Mouse (Mus musculus) embryonic facial prominence, embryonic 11.5 days (tissue): Measurements from ENCODE around the gene Ccdc51. TPM values are rescaled to one million over a fixed set of nuclear protein-coding genes. Genes with fewer than 3 reads are reported as not detected.

Source experiments
- ATAC-seq: fragments of 200-750 bp; cut with Nextera tagmentation; replicated peaks from 2 replicates; pipeline ENCODE4 v1.8.0; 2017; ENCODE audit warnings: low read depth; ENCODE audit not compliant: insufficient number of reproducible peaks, low FRiP score, low TSS enrichment
- DNase-seq: peaks from one replicate; pipeline ENCODE4 v3.0.0-alpha.2; 2015; ENCODE audit warnings: low spot score
- H3K27ac ChIP-seq: fragments of 300-500 bp; sonication (generic); replicated peaks from 2 replicates; pipeline ENCODE4 v1.5.1; 2014; ENCODE audit warnings: mild to moderate bottlenecking, low read depth, low read length, control low read depth
- H3K27me3 ChIP-seq: fragments of 300-500 bp; sonication (generic); 2 replicates; pipeline ENCODE4 v1.6.1; 2014; ENCODE audit warnings: mild to moderate bottlenecking, low read length, moderate library complexity, mixed read lengths; ENCODE audit not compliant: control insufficient read depth, insufficient read depth
- H3K36me3 ChIP-seq: fragments of 300-500 bp; sonication (generic); replicated peaks from 2 replicates; pipeline ENCODE4 v1.6.1; 2014; ENCODE audit warnings: low read depth, mild to moderate bottlenecking, low read length, moderate library complexity, mixed read lengths; ENCODE audit not compliant: control insufficient read depth, insufficient read depth
- H3K4me1 ChIP-seq: fragments of 300-500 bp; sonication (generic); 2 replicates; pipeline ENCODE4 v1.6.1; 2014; ENCODE audit warnings: low read length, mixed read lengths; ENCODE audit not compliant: control insufficient read depth, insufficient read depth
- H3K4me2 ChIP-seq: fragments of 300-500 bp; sonication (generic); 2 replicates; pipeline ENCODE4 v1.6.1; 2014; ENCODE audit warnings: low read depth, mild to moderate bottlenecking, control low read depth, low read length, moderate library complexity
- H3K4me3 ChIP-seq: fragments of 300-500 bp; sonication (generic); 2 replicates; pipeline ENCODE4 v1.5.1; 2014; ENCODE audit warnings: low read depth, low read length, control low read depth
- H3K9ac ChIP-seq: fragments of 300-500 bp; sonication (generic); replicated peaks from 2 replicates; pipeline ENCODE4 v1.6.1; 2014; ENCODE audit warnings: mild to moderate bottlenecking, control low read depth, low read length
- H3K9me3 ChIP-seq: fragments of 300-500 bp; sonication (generic); replicated peaks from 2 replicates; pipeline ENCODE4 v1.6.1; 2016; ENCODE audit warnings: mild to moderate bottlenecking, low read length, inconsistent platforms, mixed read lengths; ENCODE audit not compliant: control insufficient read depth
- WGBS: fragments of 180-500 bp; shearing (Covaris S2); extraction: QIAGEN DNeasy Blood & Tissue Kit; methylation state at CpG from one replicate; pipeline ENCODE4 v1.1.7; 2014; 5-methylcytosine and 5-hydroxymethylcytosine counted together
- polyA plus RNA-seq: library from polyadenylated mRNA; unstranded; fragments of >200 nt; fragmentation: Nextera tagmentation; extraction: Ambion mirVana; gene quantifications from 2 replicates; pipeline ENCODE4 v1.2.1, GENCODE M21; 2014

The Ccdc51 gene
- polyA plus RNA-seq, 1 experiment from 2014 or later = 15.3 TPM

GRCm38 (mm10) chr9:109119571-109119970, 37.3 kb downstream of the Ccdc51 start:
- no peak for DNase-seq
- H3K27ac ChIP-seq = no peak overlapping the region
- H3K9ac ChIP-seq = no peak overlapping the region
- peaks cover 17% of the 10 kb centered on the region for H3K36me3 ChIP-seq
- H3K9me3 ChIP-seq = no peaks in the 10 kb centered on the region
- H3K27me3 ChIP-seq = no peaks in the 10 kb centered on the region
- no peak for ATAC-seq
- H3K4me1 ChIP-seq = no peaks in the 10 kb centered on the region
- no peak overlapping the region for H3K4me3 ChIP-seq
- 92% methylated on average over 9 of the region's 9 CpGs for WGBS
- H3K4me2 ChIP-seq = no peak overlapping the region

DNA sequence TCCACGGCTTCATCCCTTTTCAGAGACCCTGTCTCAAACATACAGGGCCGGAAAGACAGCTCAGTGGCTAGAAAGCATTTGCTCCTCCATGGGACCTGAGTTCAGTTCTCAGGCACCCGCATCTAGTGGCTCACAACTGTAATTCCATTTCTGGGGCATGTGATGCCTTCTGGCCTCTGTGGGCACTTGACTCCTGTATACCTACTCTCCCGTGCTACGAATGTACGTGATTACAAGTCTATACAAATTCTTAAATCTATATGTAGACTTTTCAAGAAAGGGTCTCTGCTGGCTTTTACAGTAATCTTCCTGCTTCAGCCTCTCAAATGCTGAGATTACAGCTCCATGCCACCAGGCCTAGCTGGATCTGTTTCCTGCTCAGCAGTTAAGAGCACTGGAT, 38.7 kb downstream of the Ccdc51 start:
- Histone ChIP-seq H3K27me3 (no peaks in the 10 kb centered on the region), H3K4me1 (no peaks in the 10 kb centered on the region), H3K27ac (no peak overlapping the region), H3K9me3 (no peaks in the 10 kb centered on the region), H3K36me3 (peaks cover 12% of the 10 kb centered on the region), H3K4me3 (no peak overlapping the region), H3K4me2 (no peak overlapping the region), H3K9ac (no peak overlapping the region)
- WGBS = 88% methylated on average over 6 of the region's 6 CpGs
- no peak for DNase-seq
- ATAC-seq = no peak

DNA sequence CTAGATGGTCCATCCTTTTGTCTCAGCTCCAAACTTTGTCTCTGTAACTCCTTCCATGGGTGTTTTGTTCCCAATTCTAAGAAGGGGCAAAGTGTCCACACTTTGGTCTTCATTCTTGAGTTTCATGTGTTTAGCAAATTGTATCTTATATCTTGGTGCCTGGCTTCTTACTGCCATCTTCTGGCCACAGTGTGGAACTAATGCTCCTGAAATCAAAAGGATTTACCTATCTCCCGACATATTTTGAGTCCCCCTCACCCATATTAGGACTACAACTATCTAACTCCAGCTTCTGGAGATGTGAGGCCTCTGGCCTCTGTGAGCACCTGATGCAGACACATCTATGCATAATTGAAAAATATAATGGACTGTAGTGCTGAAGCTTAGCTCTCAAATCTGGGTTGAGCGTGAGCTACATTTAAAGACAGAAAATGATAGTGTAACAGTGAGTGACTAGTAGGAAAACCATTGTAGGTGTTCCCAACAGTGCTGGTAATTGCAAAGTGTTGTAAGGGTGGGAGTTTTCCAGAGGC, 40.3 kb downstream of the Ccdc51 start:
- Histone ChIP-seq H3K9me3 (no peaks in the 10 kb centered on the region), H3K36me3 (peaks cover 4% of the 10 kb centered on the region; the same call in 1 of the 2 replicates), H3K9ac (no peak overlapping the region), H3K27me3 (no peaks in the 10 kb centered on the region), H3K4me2 (no peak overlapping the region), H3K27ac (no peak overlapping the region), H3K4me1 (no peaks in the 10 kb centered on the region), H3K4me3 (no peak overlapping the region)
- WGBS = 45% methylated on average over 2 of the region's 2 CpGs
- peak; percentile 62 for DNase-seq
- ATAC-seq = no peak

DNA sequence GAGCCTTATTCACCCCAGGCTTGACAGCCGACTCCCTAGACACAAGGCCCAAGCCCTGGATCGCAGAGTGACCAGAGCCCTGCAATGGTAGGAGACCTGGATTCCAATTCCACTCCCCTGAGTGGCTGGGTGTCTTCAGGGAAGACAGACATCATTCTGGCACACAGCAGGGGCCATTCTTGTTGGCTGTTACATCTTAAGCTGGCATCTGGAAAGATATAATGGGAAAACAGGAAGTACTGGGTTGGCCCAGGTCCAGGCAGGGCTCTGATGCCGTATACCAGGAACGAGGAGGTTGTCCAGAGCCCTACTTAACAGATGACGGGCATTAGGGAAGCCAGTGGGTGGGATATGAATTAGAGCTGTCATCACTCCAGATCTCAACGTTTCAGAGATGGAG, 41.0 kb downstream of the Ccdc51 start:
- H3K36me3 ChIP-seq = no peaks in the 10 kb centered on the region
- 60% methylated on average over 6 of the region's 6 CpGs for WGBS
- no peak overlapping the region for H3K9ac ChIP-seq
- no peaks in the 10 kb centered on the region for H3K27me3 ChIP-seq
- ATAC-seq = 0 out of 2 replicates have a peak, but pooled peaks have one; percentile 10
- DNase-seq = no peak
- no peaks in the 10 kb centered on the region for H3K4me1 ChIP-seq
- no peak overlapping the region for H3K4me3 ChIP-seq
- H3K9me3 ChIP-seq = no peaks in the 10 kb centered on the region
- no peak overlapping the region for H3K4me2 ChIP-seq
- H3K27ac ChIP-seq = no peak overlapping the region

DNA sequence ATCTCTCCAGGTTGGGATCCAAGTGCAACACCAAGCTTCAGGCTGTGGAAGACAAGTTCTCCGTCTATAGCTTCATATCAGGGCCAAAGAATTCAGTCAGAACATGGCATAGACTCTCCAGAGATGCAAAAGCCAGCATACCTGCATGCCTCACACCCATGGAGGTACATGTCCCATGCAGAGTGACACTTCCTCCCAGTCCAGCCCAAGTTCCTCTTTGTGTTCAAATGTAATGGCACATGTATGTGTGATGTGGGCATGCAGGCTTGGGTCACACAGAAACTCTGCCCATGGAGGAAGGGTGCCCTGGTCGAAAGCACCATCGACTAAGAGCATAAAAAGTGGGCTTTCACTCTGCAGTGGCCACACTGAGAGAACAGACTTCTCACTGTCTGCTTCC, 41.9 kb downstream of the Ccdc51 start:
- WGBS = 87% methylated on average over 3 of the region's 3 CpGs
- no peak for ATAC-seq
- Histone ChIP-seq H3K4me3 (no peak overlapping the region), H3K4me1 (no peaks in the 10 kb centered on the region), H3K27ac (no peak overlapping the region), H3K9ac (no peak overlapping the region), H3K9me3 (no peaks in the 10 kb centered on the region), H3K36me3 (no peaks in the 10 kb centered on the region), H3K27me3 (no peaks in the 10 kb centered on the region), H3K4me2 (no peak overlapping the region)
- no peak for DNase-seq

GRCm38 (mm10) chr9:109125043-109125442, 42.8 kb downstream of the Ccdc51 start:
- H3K27ac ChIP-seq = no peak overlapping the region
- no peak overlapping the region for H3K4me2 ChIP-seq
- ATAC-seq = no peak
- no peaks in the 10 kb centered on the region for H3K36me3 ChIP-seq
- 68% methylated on average over 2 of the region's 2 CpGs for WGBS
- no peak for DNase-seq
- no peaks in the 10 kb centered on the region for H3K27me3 ChIP-seq
- no peaks in the 10 kb centered on the region for H3K4me1 ChIP-seq
- H3K4me3 ChIP-seq = no peak overlapping the region
- H3K9ac ChIP-seq = no peak overlapping the region
- H3K9me3 ChIP-seq = no peaks in the 10 kb centered on the region

GRCm38 (mm10) chr9:109125481-109125880, 43.2 kb downstream of the Ccdc51 start:
- 71% methylated on average over 3 of the region's 3 CpGs for WGBS
- H3K36me3 ChIP-seq = no peaks in the 10 kb centered on the region
- no peak overlapping the region for H3K27ac ChIP-seq
- DNase-seq = no peak
- no peak overlapping the region for H3K4me3 ChIP-seq
- no peaks in the 10 kb centered on the region for H3K4me1 ChIP-seq
- H3K27me3 ChIP-seq = no peaks in the 10 kb centered on the region
- no peaks in the 10 kb centered on the region for H3K9me3 ChIP-seq
- H3K4me2 ChIP-seq = no peak overlapping the region
- ATAC-seq = no peak
- H3K9ac ChIP-seq = no peak overlapping the region

DNA sequence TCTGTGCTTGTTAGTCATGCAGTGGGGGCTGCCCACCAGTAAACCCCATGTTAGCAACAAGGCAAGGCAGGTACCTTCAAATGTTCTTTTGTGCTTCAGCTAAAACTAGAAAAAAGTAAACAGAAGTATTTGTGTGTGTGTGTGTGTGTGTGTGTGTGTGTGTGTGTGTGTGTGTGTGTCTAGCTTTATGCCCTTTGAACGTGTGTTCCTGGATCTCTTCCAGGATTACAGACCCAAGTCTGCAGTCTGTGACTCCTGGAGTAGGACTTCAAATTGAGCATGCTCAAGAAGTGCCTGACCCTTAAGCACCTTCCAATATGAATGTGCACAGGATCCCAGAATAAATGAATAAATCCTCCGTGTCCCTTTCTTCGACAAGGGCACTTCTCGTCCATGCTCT, 44.8 kb downstream of the Ccdc51 start:
- H3K4me2 ChIP-seq = no peak overlapping the region
- no peak for DNase-seq
- no peaks in the 10 kb centered on the region for H3K36me3 ChIP-seq
- WGBS = 86% methylated on average over 4 of the region's 4 CpGs
- no peak for ATAC-seq
- no peaks in the 10 kb centered on the region for H3K27me3 ChIP-seq
- H3K4me1 ChIP-seq = no peaks in the 10 kb centered on the region
- H3K9ac ChIP-seq = no peak overlapping the region
- no peak overlapping the region for H3K4me3 ChIP-seq
- H3K27ac ChIP-seq = no peak overlapping the region
- H3K9me3 ChIP-seq = no peaks in the 10 kb centered on the region
